Mouse (Mus musculus) lung, postnatal 10 days (tissue): ENCODE results near the gene Morf4l1.
"Not testable (repeated sequence)": the region's sequence is repeated elsewhere in the genome, so short reads cannot be mapped to it uniquely, and the experiment has no call there.

Experiments
- DNase-seq: peaks from one replicate; pipeline ENCODE4 v3.0.0; 2021

Morf4l1 gene

GRCm38 (mm10) chr9:90059828-90060573 lies 54.6 kb downstream of the Morf4l1 start:
- DNase-seq, result no peak

GRCm38 (mm10) chr9:90056716-90057115 lies 57.9 kb downstream of the Morf4l1 start:
- DNase-seq, result no peak

GRCm38 (mm10) chr9:90055911-90056310 lies 58.7 kb downstream of the Morf4l1 start:
- no peak for DNase-seq

GRCm38 (mm10) chr9:90055409-90055808 lies 59.2 kb downstream of the Morf4l1 start:
- DNase-seq, result no peak

- peak; percentile 84 for DNase-seq
Observed at GRCm38 (mm10) chr9:90054371-90055145, 60.0 kb downstream of the Morf4l1 start.

GRCm38 (mm10) chr9:90053852-90054251 lies 60.7 kb downstream of the Morf4l1 start, which contains the start of gene Ctsh:
Ctsh (plus strand) TSS chr9:90054152.
- no peak for DNase-seq

- DNase-seq, result no peak
Observed at GRCm38 (mm10) chr9:90047937-90048627, 66.5 kb downstream of the Morf4l1 start.

GRCm38 (mm10) chr9:90045191-90045590 lies 69.4 kb downstream of the Morf4l1 start:
- no peak for DNase-seq

GRCm38 (mm10) chr9:90042906-90043305 lies 71.7 kb downstream of the Morf4l1 start:
- not testable (repeated sequence) for DNase-seq
